In genomic region chr9:123185546-123185945, GRCm38 (mm10) we compare ENCODE assay signal across 30 mouse cellular contexts. TPM values are rescaled to one million over a fixed set of nuclear protein-coding genes. Genes with fewer than 3 reads are reported as not detected.
A peak's percentile ranks its signal among the peaks of the same experiment; 100 is the strongest.
DNase-seq lines count a peak whose midpoint lies in the region; ATAC-seq and TF ChIP-seq lines count a peak whose summit lies in the region.
"Had no signal": no experiment of that assay in that cellular context is flagged by ENCODE, and none has a peak within 500 bp of the region (broad histone marks: within the 10 kb centered on the region; RNA-seq: fewer than 3 reads in every experiment).

No protein-coding gene starts in this region.

- H3K9me3 ChIP-seq in heart, embryonic 10.5 days, result no peaks in the 10 kb centered on the region
- H3K9me3 ChIP-seq in CH12.LX (replicated peaks; ENCODE audit: low read length), result no peaks in the 10 kb centered on the region
- H3K9me3 ChIP-seq in liver, embryonic 11.5 days (ENCODE audit: control insufficient read depth, low read length), result no peaks in the 10 kb centered on the region
- H3K9me3 ChIP-seq: embryonic facial prominence, embryonic 12.5 days; embryonic facial prominence, embryonic 15.5 days; forebrain, embryonic 15.5 days; heart, embryonic 13.5 days; hindbrain, embryonic 10.5 days; hindbrain, embryonic 13.5 days had no signal

- 48% methylated on average over 2 of the region's 2 CpGs for WGBS in heart, embryonic 10.5 days
- 50% methylated on average over 2 of the region's 2 CpGs for WGBS in liver, embryonic 11.5 days

- no peak overlapping the region for H3K27ac ChIP-seq in heart, embryonic 10.5 days
- no peak overlapping the region for H3K27ac ChIP-seq in CH12.LX (ENCODE audit: insufficient read depth, low read depth)
- no peak overlapping the region for H3K27ac ChIP-seq in liver, embryonic 11.5 days (ENCODE audit: low read depth, low read length)
- H3K27ac ChIP-seq: embryonic facial prominence, embryonic 12.5 days; embryonic facial prominence, embryonic 15.5 days; forebrain, embryonic 15.5 days; heart, embryonic 13.5 days; hindbrain, embryonic 10.5 days; hindbrain, embryonic 13.5 days had no signal

- TF ChIP-seq EP300 in CH12.LX (IDR thresholded peaks at IDR 0.05; ENCODE audit: low read length), result no peak

- TF ChIP-seq CTCF in CH12.LX (conservative IDR thresholded peaks at IDR 0.05 in 1 of 2, IDR thresholded peaks at IDR 0.05 in 1 of 2; ENCODE audit: low read depth in 2 of 2, low read length in 2 of 2), result no peak

- no peaks in the 10 kb centered on the region for H3K79me2 ChIP-seq in CH12.LX (replicated peaks; ENCODE audit: control insufficient read depth, extremely low read depth, insufficient read depth, poor library complexity, severe bottlenecking)

- in situ Hi-C loops in CH12.LX (cut with MboI; ENCODE audit: low pct_ligation_motif_present, low pct_unique_long_range_greater_than_20kb, low sequenced_read_pairs), result no loop called here

- no peak overlapping the region for H3K9ac ChIP-seq in CH12.LX (ENCODE audit: insufficient read depth, low read depth)
- H3K9ac ChIP-seq in liver, embryonic 11.5 days (ENCODE audit: low read depth, low read length), result no peak overlapping the region
- H3K9ac ChIP-seq: embryonic facial prominence, embryonic 12.5 days; embryonic facial prominence, embryonic 15.5 days; forebrain, embryonic 15.5 days; heart, embryonic 13.5 days; hindbrain, embryonic 13.5 days had no signal

- H3K27me3 ChIP-seq in heart, embryonic 10.5 days (ENCODE audit: insufficient read depth, poor library complexity, severe bottlenecking), result no peaks in the 10 kb centered on the region
- no peaks in the 10 kb centered on the region for H3K27me3 ChIP-seq in CH12.LX (replicated peaks)
- H3K27me3 ChIP-seq in liver, embryonic 11.5 days (replicated peaks; ENCODE audit: control insufficient read depth, insufficient read depth, low read length), result no peaks in the 10 kb centered on the region
- H3K27me3 ChIP-seq: embryonic facial prominence, embryonic 12.5 days; embryonic facial prominence, embryonic 15.5 days; forebrain, embryonic 15.5 days; heart, embryonic 13.5 days; hindbrain, embryonic 13.5 days; Patski had no signal

- TF ChIP-seq RAD21 in CH12.LX (IDR thresholded peaks at IDR 0.05; ENCODE audit: low read depth, low read length), result no peak

- DNase-seq in heart, postnatal 10 days, result peak; percentile 17 to 19
- DNase-seq in heart, embryonic 10.5 days (ENCODE audit: low spot score), result no peak
- peak; percentile 62 for DNase-seq in CH12.LX (ENCODE audit: extremely low read depth)
- DNase-seq in frontal cortex, postnatal 36 days (ENCODE audit: low spot score in 2 of 2), result no peak
- no peak for DNase-seq in liver, embryonic 11.5 days (ENCODE audit: low spot score)
- no peak for DNase-seq in layer of hippocampus, adult 9-10 months (ENCODE audit: low spot score)
- DNase-seq: adrenal gland, postnatal 10 days; adrenal gland, postnatal 36 days; cerebellum, adult 18-20 months; cerebellum, adult 9-10 months; cerebellum, postnatal 14 days; gastrocnemius, postnatal 10 days; gastrocnemius, postnatal 36 days; heart, postnatal 36 days had no signal

- H3K4me2 ChIP-seq in CH12.LX (ENCODE audit: insufficient read depth, low read depth, poor library complexity, severe bottlenecking), result no peak overlapping the region
- no peak overlapping the region for H3K4me2 ChIP-seq in liver, embryonic 11.5 days
- H3K4me2 ChIP-seq: embryonic facial prominence, embryonic 12.5 days; embryonic facial prominence, embryonic 15.5 days; forebrain, embryonic 15.5 days; heart, embryonic 13.5 days; hindbrain, embryonic 13.5 days had no signal

- H3K4me3 ChIP-seq in heart, embryonic 10.5 days, result no peak overlapping the region
- no peak overlapping the region for H3K4me3 ChIP-seq in CH12.LX (replicated peaks in 1 of 3; ENCODE audit: low read depth in 2 of 3, low read length in 2 of 3, poor library complexity in 1 of 3)
- H3K4me3 ChIP-seq in liver, embryonic 11.5 days (ENCODE audit: low read depth, low read length), result no peak overlapping the region
- H3K4me3 ChIP-seq: embryonic facial prominence, embryonic 12.5 days; embryonic facial prominence, embryonic 15.5 days; forebrain, embryonic 15.5 days; heart, embryonic 13.5 days; hindbrain, embryonic 10.5 days; hindbrain, embryonic 13.5 days had no signal

- intact Hi-C loops in heart, postnatal 10 days (cut with DNase I), result no loop called here

- no peaks in the 10 kb centered on the region for H3K4me1 ChIP-seq in heart, embryonic 10.5 days
- peaks cover 4 to 33% of the 10 kb centered on the region in 2 experiments; a peak in 3 of 4 replicates for H3K4me1 ChIP-seq in CH12.LX (ENCODE audit: control insufficient read depth in 1 of 2, insufficient read depth in 2 of 2)
- H3K4me1 ChIP-seq in liver, embryonic 11.5 days (replicated peaks; ENCODE audit: control insufficient read depth, insufficient read depth, low read length), result no peaks in the 10 kb centered on the region
- H3K4me1 ChIP-seq: embryonic facial prominence, embryonic 12.5 days; embryonic facial prominence, embryonic 15.5 days; forebrain, embryonic 15.5 days; heart, embryonic 13.5 days; hindbrain, embryonic 10.5 days had no signal

- TF ChIP-seq POLR2A in CH12.LX (IDR thresholded peaks at IDR 0.05; ENCODE audit: low read depth, low read length), result no peak

- ATAC-seq in granulocyte monocyte progenitor cell, adult 5-6 weeks (replicated peaks; ENCODE audit: poor library complexity, severe bottlenecking), result peak; percentile 81
- ATAC-seq in liver, embryonic 11.5 days (replicated peaks; ENCODE audit: low FRiP score), result no peak
- ATAC-seq: CD4-positive, CD25-positive, alpha-beta regulatory T cell, adult 4 months; forebrain, embryonic 15.5 days; hindbrain, embryonic 16.5 days; inflammation-experienced regulatory T-cells, adult 6 months; intestine, embryonic 16.5 days; Patski had no signal

- dilution Hi-C loops in CH12.LX (cut with MboI; ENCODE audit: extremely low pct_ligation_motif_present, extremely low pct_unique_long_range_greater_than_20kb, low sequenced_read_pairs), result no loop called here

- no peaks in the 10 kb centered on the region for H3K36me3 ChIP-seq in heart, embryonic 10.5 days
- peaks cover 29 to 57% of the 10 kb centered on the region in 2 experiments for H3K36me3 ChIP-seq in CH12.LX (replicated peaks in 1 of 2; ENCODE audit: control insufficient read depth in 1 of 2, insufficient read depth in 1 of 2, low read length in 1 of 2)
- no peaks in the 10 kb centered on the region for H3K36me3 ChIP-seq in liver, embryonic 11.5 days (ENCODE audit: control insufficient read depth, insufficient read depth, low read length)
- H3K36me3 ChIP-seq: embryonic facial prominence, embryonic 12.5 days; embryonic facial prominence, embryonic 15.5 days; forebrain, embryonic 15.5 days; heart, embryonic 13.5 days; hindbrain, embryonic 10.5 days; hindbrain, embryonic 13.5 days had no signal

TF ChIP-seq in CH12.LX, 34 proteins besides CTCF, POLR2A, EP300 and RAD21:
- TF ChIP-seq E2F4 (IDR thresholded peaks at IDR 0.05; ENCODE audit: insufficient replicate concordance, low read depth, low read length), result no peak
- TF ChIP-seq IRF4 (IDR thresholded peaks at IDR 0.05; ENCODE audit: low read depth, low read length), result peak; percentile 59; the same call in 1 of the 2 replicates
- TF ChIP-seq CHD2 (IDR thresholded peaks at IDR 0.05; ENCODE audit: low read length), result 0 out of 2 replicates have a peak, but pooled peaks have one; percentile 25
TF ChIP-seq in CH12.LX: peak in this region for 2.

RNA-seq across cellular contexts. Expression of gene Cdcp1, which starts 30.3 kb away (rescaled TPM):
- total RNA-seq in heart, postnatal 10 days (2021), result under 1 TPM; 0.07 to 0.20 TPM
- polyA plus RNA-seq in heart, embryonic 10.5 days (2016; fragmentation: Nextera tagmentation; extraction: Ambion mirVana), result 0.74 and 3.0 TPM in 2 replicates
- total RNA-seq in CH12.LX (2012; rRNA removed) (3.1 and 3.4 TPM in 2 replicates), CH12.LX (2014; rRNA removed) (3.6 and 4.3 TPM in 2 replicates)
- polyA plus RNA-seq in CH12.LX (2012; ENCODE audit: insufficient read length, low read depth), result 5.0 and 5.9 TPM in 2 replicates
- total RNA-seq in granulocyte monocyte progenitor cell, adult 5-6 weeks (2014; fragmentation: Nextera tagmentation), result not detected in 2 replicates
- 0.43 TPM in 1 of 2 replicates, not detected in the other for total RNA-seq in granulocyte monocyte progenitor cell, adult 5-6 weeks (2017)
- 0.59 and 0.83 TPM in 2 replicates for polyA plus RNA-seq in liver, embryonic 11.5 days (2014; fragmentation: Nextera tagmentation; extraction: Ambion mirVana)
- total RNA-seq: gastrocnemius, adult 18-20 months; gastrocnemius, postnatal 10 days had no signal
- polyA plus RNA-seq: C2C12, Patski had no signal

RNA-seq across cellular contexts. Expression of gene Clec3b, which starts 34.8 kb away (rescaled TPM):
- 10 to 100 TPM; 69.1 to 72.0 TPM for total RNA-seq in heart, postnatal 10 days (2021)
- polyA plus RNA-seq in heart, embryonic 10.5 days (2016; fragmentation: Nextera tagmentation; extraction: Ambion mirVana), result not detected in 2 replicates
- 0.13 TPM in 1 of 2 replicates, not detected in the other for total RNA-seq in CH12.LX (2012; rRNA removed)
- not detected in 2 replicates for total RNA-seq in CH12.LX (2014; rRNA removed)
- 0.31 and 0.33 TPM in 2 replicates for polyA plus RNA-seq in CH12.LX (2012; ENCODE audit: insufficient read length, low read depth)
- not detected in 2 replicates for total RNA-seq in granulocyte monocyte progenitor cell, adult 5-6 weeks (2014; fragmentation: Nextera tagmentation)
- total RNA-seq in granulocyte monocyte progenitor cell, adult 5-6 weeks (2017), result not detected in 2 replicates
- polyA plus RNA-seq in liver, embryonic 11.5 days (2014; fragmentation: Nextera tagmentation; extraction: Ambion mirVana), result not detected in 2 replicates
- total RNA-seq: ES-E14 had no signal
- polyA plus RNA-seq: CD4-positive, CD25-positive, alpha-beta regulatory T cell, adult 4 months; forebrain, embryonic 11.5 days; hindbrain, embryonic 10.5 days; Patski had no signal

Comparison
In these comparisons a context has a peak if more than half of its experiments do, and no peak if none do; other contexts are left out.
1. DNase-seq: peak in heart, postnatal 10 days (2 of 2) and CH12.LX (single experiment); none in heart, embryonic 10.5 days (single experiment), frontal cortex, postnatal 36 days (0 of 2), liver, embryonic 11.5 days (single experiment) and layer of hippocampus, adult 9-10 months (single experiment).
2. RNA of gene Clec3b, which starts 34.8 kb away (total RNA-seq): 69.1 to 72.0 TPM in heart, postnatal 10 days; 0.13 TPM in CH12.LX and not detected in granulocyte monocyte progenitor cell, adult 5-6 weeks; every median in the first group is over 10 times any median in the second.